Mouse (Mus musculus) bone marrow, adult 2 months (tissue): Measurements from ENCODE around the gene Klrc1. TPM values are rescaled to one million over a fixed set of nuclear protein-coding genes. Genes with fewer than 3 reads are reported as not detected.

Source experiments
- H3K27ac ChIP-seq: fragments of 200-500 bp; 2 replicates; pipeline ENCODE4 v1.5.1; 2012; ENCODE audit warnings: low read depth, mild to moderate bottlenecking, control low read depth, inconsistent platforms, low read length; ENCODE audit not compliant: control insufficient read depth, poor library complexity, insufficient read depth
- H3K4me1 ChIP-seq: fragments of 200-500 bp; 2 replicates; pipeline ENCODE4 v1.6.1; 2011; ENCODE audit warnings: low read length; ENCODE audit not compliant: control insufficient read depth, insufficient read depth
- H3K4me3 ChIP-seq: fragments of 200-500 bp; replicated peaks from 2 replicates; pipeline ENCODE3; 2011; ENCODE audit warnings: mild to moderate bottlenecking, low read depth, low read length, control low read depth; ENCODE audit not compliant: control insufficient read depth
- CTCF ChIP-seq: fragments of 200-500 bp; IDR thresholded peaks from 2 replicates; pipeline ENCODE4 v1.5.1; 2011; ENCODE audit warnings: low read length, control low read depth; ENCODE audit not compliant: control insufficient read depth, insufficient read depth
- POLR2A ChIP-seq: fragments of 200-500 bp; IDR thresholded peaks from 2 replicates; pipeline ENCODE4 v1.6.1; 2011; ENCODE audit warnings: low read depth, mild to moderate bottlenecking, control low read depth, low read length, borderline replicate concordance; ENCODE audit not compliant: control insufficient read depth
- WGBS: fragments of 180-500 bp; shearing (Covaris S2); methylation state at CpG from one replicate; pipeline ENCODE4 v1.1.7; 2018; 5-methylcytosine and 5-hydroxymethylcytosine counted together
- polyA plus RNA-seq: library from polyadenylated mRNA; stranded (reverse); fragments of >200 nt; gene quantifications from 2 replicates; pipeline ENCODE4 v1.2.4, GENCODE M21; 2011; ENCODE audit warnings: low replicate concordance; ENCODE audit not compliant: missing spikeins, insufficient read depth, insufficient read length

Klrc1 gene
- polyA plus RNA-seq, 1 experiment: 2.3 TPM

DNA sequence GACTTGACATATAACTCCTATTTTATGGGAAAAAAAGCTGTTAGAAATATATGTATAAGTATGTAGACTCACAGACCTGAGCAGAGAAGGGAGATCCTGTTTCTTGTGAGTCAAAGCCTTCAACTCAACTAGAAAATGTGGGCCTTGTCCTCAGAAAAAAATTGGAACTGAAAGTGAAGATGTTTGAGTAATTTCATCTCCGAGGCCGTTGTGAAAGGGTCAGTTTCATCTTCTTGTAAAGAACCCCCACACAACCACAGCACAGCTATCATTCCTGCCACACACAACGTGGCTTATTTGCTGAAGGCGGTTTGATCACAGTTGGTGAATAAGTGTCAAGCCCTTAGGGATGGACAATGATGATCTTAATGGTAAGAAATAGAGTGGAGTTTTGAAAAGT lies 55.0 kb downstream of the Klrc1 start, which contains the start of gene Klrk1:
Klrk1 (minus strand) TSS at position 130 of the 400 bp plus-strand sequence.
- TF ChIP-seq CTCF: no peak
- TF ChIP-seq POLR2A: no peak
- Histone ChIP-seq H3K4me3 (no peak within 1 kb of the TSS), H3K27ac (no peak within 1 kb of the TSS), H3K4me1 (no peaks in the 10 kb centered on the region)
- WGBS: 37% methylated on average over 4 of the region's 4 CpGs

Other genes with a start within 250 kb of the Klrc1 start
- gene Clec1a, start 227.0 kb downstream of the Klrc1 start, polyA plus RNA-seq: 0.30 TPM in 1 of 2 replicates, not detected in the other
- 7.5 and 12.6 TPM in 2 replicates for gene Olr1, start 171.8 kb downstream of the Klrc1 start, polyA plus RNA-seq
- gene Tmem52b, start 166.4 kb downstream of the Klrc1 start, polyA plus RNA-seq: not detected in 2 replicates
- 31.0 and 44.3 TPM in 2 replicates for gene Gabarapl1, start 145.8 kb downstream of the Klrc1 start, polyA plus RNA-seq
- 1.8 and 3.8 TPM in 2 replicates for gene Klre1, start 101.1 kb downstream of the Klrc1 start, polyA plus RNA-seq
- 2.5 and 9.8 TPM in 2 replicates for gene Klrd1, start 87.2 kb downstream of the Klrc1 start, polyA plus RNA-seq
- 2.7 and 6.3 TPM in 2 replicates for gene Klrk1, start 55.1 kb downstream of the Klrc1 start, polyA plus RNA-seq
- not detected in 2 replicates for gene Klrc3, start 35.6 kb downstream of the Klrc1 start, polyA plus RNA-seq
- 2.5 TPM in 1 of 2 replicates, not detected in the other for gene Klrc2, start 18.3 kb downstream of the Klrc1 start, polyA plus RNA-seq
- not detected in 2 replicates for gene Klri1, start 38.2 kb upstream of the Klrc1 start, polyA plus RNA-seq
- 0.25 and 0.90 TPM in 2 replicates for gene Klri2, start 61.5 kb upstream of the Klrc1 start, polyA plus RNA-seq
- gene Gm156, start 105.3 kb upstream of the Klrc1 start, polyA plus RNA-seq: 0.65 TPM in 1 of 2 replicates, not detected in the other
- gene Gm17631, start 183.7 kb upstream of the Klrc1 start, polyA plus RNA-seq: not detected in 2 replicates
- gene Klra17, start 197.7 kb upstream of the Klrc1 start, polyA plus RNA-seq: 3.4 and 8.5 TPM in 2 replicates
- gene Klra5, start 238.7 kb upstream of the Klrc1 start, polyA plus RNA-seq: not detected in 2 replicates